Mouse (Mus musculus) G1E (cell line): Measurements from ENCODE around the gene Spats1. TPM values are rescaled to one million over a fixed set of nuclear protein-coding genes. Genes with fewer than 3 reads are reported as not detected.

Experiments
- ATAC-seq: 2 replicates; pipeline ENCODE4 v1.8.0; 2016; ENCODE audit warnings: mild to moderate bottlenecking; ENCODE audit not compliant: insufficient number of reproducible peaks, poor library complexity, low FRiP score, severe bottlenecking; ENCODE audit errors: extremely low read depth
- DNase-seq: peaks from one replicate; pipeline ENCODE4 v3.0.0; 2012; ENCODE audit warnings: low spot score
- H3K27me3 ChIP-seq: 2 replicates; pipeline ENCODE4 v1.6.1; 2012; ENCODE audit warnings: mild to moderate bottlenecking, low read length, inconsistent platforms; ENCODE audit not compliant: insufficient read depth
- H3K36me3 ChIP-seq: replicated peaks from 2 replicates; pipeline ENCODE3; 2012; ENCODE audit warnings: mild to moderate bottlenecking, inconsistent platforms
- H3K4me1 ChIP-seq: 2 replicates; pipeline ENCODE4 v1.6.1; 2012; ENCODE audit warnings: low read depth, low read length, inconsistent platforms, mixed read lengths; ENCODE audit not compliant: insufficient read depth
- H3K4me3 ChIP-seq: 2 replicates; pipeline ENCODE4 v1.5.1; 2012; ENCODE audit warnings: low read depth, mild to moderate bottlenecking, inconsistent platforms, low read length, moderate library complexity, mixed read lengths
- H3K9me3 ChIP-seq: replicated peaks from 2 replicates; pipeline ENCODE4 v1.6.1; 2012; ENCODE audit warnings: inconsistent platforms
- CTCF ChIP-seq: IDR thresholded peaks from 2 replicates; pipeline ENCODE4 v1.5.1; 2012; ENCODE audit warnings: low read depth, low read length, inconsistent platforms, mixed read lengths
- GATA1 ChIP-seq: IDR thresholded peaks from 2 replicates; pipeline ENCODE4 v1.6.1; 2012; ENCODE audit warnings: borderline replicate concordance, low read length, inconsistent platforms, mixed read lengths
- GATA2 ChIP-seq: IDR thresholded peaks from 2 replicates; pipeline ENCODE4 v1.6.1; 2012; ENCODE audit warnings: low read depth, low read length, inconsistent platforms, borderline replicate concordance
- POLR2AphosphoS5 ChIP-seq: IDR thresholded peaks from 2 replicates; pipeline ENCODE4 v1.6.1; 2012; ENCODE audit warnings: low read depth, low read length, inconsistent platforms; ENCODE audit not compliant: insufficient replicate concordance
- TAL1 ChIP-seq: conservative IDR thresholded peaks from 2 replicates; pipeline ENCODE4 v1.6.1; 2012; ENCODE audit warnings: low read depth, low read length, inconsistent platforms, mixed read lengths
- polyA plus RNA-seq: library from polyadenylated mRNA; stranded (reverse); fragments of >175 nt; gene quantifications from 2 replicates; pipeline ENCODE4 v1.2.3, GENCODE M21; 2012
- total RNA-seq, 2 experiments: library from RNA; stranded (forward) in 1 of 2; stranded (reverse) in 1 of 2; fragments of 200-1000 nt in 1 of 2; fragments of >200 nt in 1 of 2; fragmentation: Nextera tagmentation in 1 of 2; gene quantifications; 2 replicates each; pipeline ENCODE4 v1.2.3; 2014 to 2017

Spats1 gene
- total and polyA plus RNA-seq, 3 experiments = 0.11 TPM; not detected in 2

GRCm38 (mm10) chr17:45495398-45495797 is 20.2 kb upstream of the Spats1 start:
- no peak for TF ChIP-seq TAL1
- Histone ChIP-seq H3K4me3 (no peak overlapping the region), H3K27me3 (peaks cover 37% of the 10 kb centered on the region), H3K4me1 (no peaks in the 10 kb centered on the region), H3K36me3 (no peaks in the 10 kb centered on the region), H3K9me3 (no peaks in the 10 kb centered on the region)
- ATAC-seq = no peak
- DNase-seq = no peak

- Histone ChIP-seq H3K9me3 (no peaks in the 10 kb centered on the region), H3K4me3 (no peak overlapping the region), H3K36me3 (no peaks in the 10 kb centered on the region), H3K4me1 (no peaks in the 10 kb centered on the region), H3K27me3 (peaks cover 31% of the 10 kb centered on the region)
- ATAC-seq (no peak), DNase-seq (no peak)
- TF ChIP-seq GATA2 (no peak), TAL1 (no peak), GATA1 (no peak), CTCF (no peak), POLR2AphosphoS5 (no peak)
Observed at GRCm38 (mm10) chr17:45490532-45491154, 15.4 kb upstream of the Spats1 start.

GRCm38 (mm10) chr17:45489736-45490135 is 14.5 kb upstream of the Spats1 start:
- H3K9me3 ChIP-seq = no peaks in the 10 kb centered on the region
- DNase-seq (no peak), ATAC-seq (no peak)
- TF ChIP-seq TAL1 (no peak), GATA1 (no peak), GATA2 (no peak), CTCF (no peak)
- H3K4me3 ChIP-seq = no peak overlapping the region
- H3K36me3 ChIP-seq = no peaks in the 10 kb centered on the region
- peaks cover 25% of the 10 kb centered on the region for H3K27me3 ChIP-seq
- H3K4me1 ChIP-seq = no peaks in the 10 kb centered on the region

- no peaks in the 10 kb centered on the region for H3K9me3 ChIP-seq
- peaks cover 21% of the 10 kb centered on the region for H3K27me3 ChIP-seq
- no peaks in the 10 kb centered on the region for H3K36me3 ChIP-seq
- no peak for DNase-seq
- no peak for TF ChIP-seq GATA2
- no peaks in the 10 kb centered on the region for H3K4me1 ChIP-seq
- H3K4me3 ChIP-seq = no peak overlapping the region
- ATAC-seq = no peak
Observed at GRCm38 (mm10) chr17:45488321-45489254, 13.4 kb upstream of the Spats1 start.

- DNase-seq = no peak
- H3K27me3 ChIP-seq = peaks cover 12% of the 10 kb centered on the region
- H3K9me3 ChIP-seq = no peaks in the 10 kb centered on the region
- no peak overlapping the region for H3K4me3 ChIP-seq
- no peaks in the 10 kb centered on the region for H3K36me3 ChIP-seq
- TF ChIP-seq POLR2AphosphoS5 (no peak), CTCF (no peak), GATA1 (no peak), TAL1 (no peak), GATA2 (no peak)
- no peak for ATAC-seq
- H3K4me1 ChIP-seq = no peaks in the 10 kb centered on the region
Observed at GRCm38 (mm10) chr17:45487216-45487615, 12.0 kb upstream of the Spats1 start.

- no peaks in the 10 kb centered on the region for H3K9me3 ChIP-seq
- H3K27me3 ChIP-seq = peaks cover 20% of the 10 kb centered on the region
- no peaks in the 10 kb centered on the region for H3K36me3 ChIP-seq
- peaks cover 2% of the 10 kb centered on the region for H3K4me1 ChIP-seq
- no peak for ATAC-seq
- no peak overlapping the region for H3K4me3 ChIP-seq
- no peak for DNase-seq
- TF ChIP-seq POLR2AphosphoS5 (no peak), CTCF (no peak), GATA1 (no peak), GATA2 (no peak), TAL1 (no peak)
Observed at GRCm38 (mm10) chr17:45485581-45485980, 10.4 kb upstream of the Spats1 start.
